Mouse (Mus musculus) retina, postnatal 1 day (tissue): Measurements from ENCODE around the gene Ftcd.

Experiments used
- DNase-seq: peaks from one replicate; pipeline ENCODE4 v3.0.0-alpha.2; 2012

Gene Ftcd

DNA sequence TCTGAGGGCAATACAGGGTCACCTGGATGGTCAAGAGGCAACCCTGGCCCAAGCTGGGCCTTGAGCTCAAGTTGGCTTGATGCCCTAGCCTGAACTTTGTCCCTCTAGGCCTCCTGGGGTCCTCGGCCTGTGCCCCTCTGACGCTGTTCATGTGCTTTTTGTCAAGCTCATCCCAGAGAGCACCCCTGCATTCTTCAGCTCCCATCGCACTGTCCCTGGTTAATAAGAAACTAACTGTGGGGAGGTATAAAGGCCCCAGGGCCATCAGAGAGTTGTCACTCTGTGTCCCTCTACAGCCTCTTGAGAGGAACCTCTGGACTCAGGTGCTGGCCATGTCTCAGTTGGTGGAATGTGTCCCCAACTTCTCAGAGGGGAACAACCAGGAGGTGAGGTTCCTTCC is at the start of gene Ftcd:
Gene Ftcd (plus strand): TSS at position 275 of the 400 bp plus-strand sequence.
- no peak for DNase-seq

DNA sequence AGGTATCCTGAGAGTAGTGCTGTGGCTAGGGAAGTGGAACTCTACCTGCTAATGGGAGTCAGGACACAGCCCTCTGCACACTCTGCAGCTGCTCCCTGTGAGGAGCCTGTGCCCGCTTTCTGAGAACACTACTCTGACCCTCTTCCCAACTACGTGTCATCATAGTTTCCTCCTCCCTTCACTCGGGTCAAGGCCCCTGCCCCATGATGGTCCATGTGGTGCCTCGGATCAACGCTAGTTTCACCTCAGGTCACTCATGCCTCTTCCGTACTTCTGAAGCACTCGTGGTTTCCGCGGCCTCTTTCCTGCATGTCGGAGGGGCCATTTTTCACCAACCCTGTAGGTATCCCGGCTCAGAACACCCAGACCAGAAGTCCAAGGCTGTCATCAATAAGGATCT is 44.5 kb upstream of the Ftcd start:
- no peak for DNase-seq

DNA sequence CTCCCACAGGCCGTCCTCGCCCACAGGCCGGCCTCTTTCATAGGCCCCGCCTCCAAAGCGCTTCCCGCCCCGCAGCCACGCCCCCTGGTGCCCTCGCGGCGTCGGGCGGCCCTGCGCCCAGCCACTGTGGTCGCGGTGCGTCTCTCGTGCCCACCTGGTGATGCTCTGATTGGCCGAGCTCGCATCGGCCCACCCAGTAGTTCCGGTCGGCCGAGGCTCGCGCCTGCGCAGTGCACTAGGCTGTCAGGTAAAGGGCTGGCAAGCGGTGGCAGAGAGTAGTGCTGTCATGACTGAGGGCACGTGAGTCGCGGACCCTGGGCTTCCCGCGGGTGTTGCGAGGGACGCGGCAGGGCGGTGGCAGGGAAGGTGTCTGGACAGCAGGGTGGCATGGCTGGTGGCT is 44.1 kb upstream of the Ftcd start, which contains the start of gene Lss:
Gene Lss (plus strand): TSS at position 214 of the 400 bp plus-strand sequence.
- peak; percentile 98 for DNase-seq

DNA sequence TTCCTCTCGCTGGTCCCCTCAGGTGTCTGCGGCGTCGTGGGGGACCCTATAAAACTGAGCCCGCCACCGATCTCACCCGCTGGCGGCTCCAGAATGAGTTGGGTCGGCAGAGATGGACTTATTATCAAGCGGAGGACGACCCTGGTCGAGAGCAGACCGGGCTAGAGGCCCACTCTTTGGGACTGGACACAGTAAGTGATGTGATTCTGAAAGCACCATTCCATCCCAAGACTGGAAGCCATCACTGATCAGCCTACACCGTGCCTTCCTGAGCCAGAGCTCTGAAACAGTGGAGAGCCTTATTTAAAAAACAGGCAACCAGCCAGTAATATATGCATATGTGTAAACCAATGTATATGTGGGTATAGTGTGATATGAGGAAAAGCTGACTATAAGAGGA is 43.6 kb upstream of the Ftcd start:
- no peak for DNase-seq

DNA sequence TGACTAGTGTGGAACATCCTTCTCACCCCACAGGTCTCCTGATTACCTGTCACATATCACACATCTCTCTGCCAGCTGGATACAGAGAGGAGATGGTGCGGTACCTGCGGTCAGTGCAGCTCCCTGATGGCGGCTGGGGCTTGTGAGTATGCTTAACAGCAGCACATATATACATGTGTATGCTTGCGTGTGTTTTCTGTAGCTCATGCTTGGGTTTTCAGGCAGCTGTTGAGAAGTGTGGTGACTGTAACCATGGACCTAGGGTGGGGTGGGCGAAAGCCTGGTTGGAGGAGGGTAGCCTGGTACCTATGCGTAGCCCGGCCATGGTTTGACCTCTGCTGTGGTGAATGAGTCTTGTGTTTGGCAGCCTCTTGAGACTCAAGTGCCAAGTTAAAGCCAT is 39.9 kb upstream of the Ftcd start:
- DNase-seq, result no peak

DNA sequence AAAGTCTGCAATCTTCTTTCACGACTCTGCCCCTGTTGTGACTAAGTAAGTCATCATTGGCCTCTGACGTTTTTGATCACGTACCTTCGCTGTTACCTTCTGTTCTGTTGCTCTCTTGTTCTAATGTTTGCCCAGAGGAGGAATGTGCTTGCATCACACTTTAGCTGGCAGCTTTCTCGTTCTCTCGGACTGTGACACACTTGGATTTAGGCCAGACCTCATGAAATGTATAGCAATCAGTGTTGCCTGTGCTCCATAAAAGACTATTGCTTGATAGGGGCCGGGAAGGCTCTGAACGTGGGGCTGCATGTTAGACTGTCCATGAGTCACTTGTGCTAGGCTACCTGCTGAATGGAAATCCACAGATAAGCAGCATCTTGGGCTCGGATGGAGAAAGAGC is 37.8 kb upstream of the Ftcd start:
- DNase-seq, result no peak

DNA sequence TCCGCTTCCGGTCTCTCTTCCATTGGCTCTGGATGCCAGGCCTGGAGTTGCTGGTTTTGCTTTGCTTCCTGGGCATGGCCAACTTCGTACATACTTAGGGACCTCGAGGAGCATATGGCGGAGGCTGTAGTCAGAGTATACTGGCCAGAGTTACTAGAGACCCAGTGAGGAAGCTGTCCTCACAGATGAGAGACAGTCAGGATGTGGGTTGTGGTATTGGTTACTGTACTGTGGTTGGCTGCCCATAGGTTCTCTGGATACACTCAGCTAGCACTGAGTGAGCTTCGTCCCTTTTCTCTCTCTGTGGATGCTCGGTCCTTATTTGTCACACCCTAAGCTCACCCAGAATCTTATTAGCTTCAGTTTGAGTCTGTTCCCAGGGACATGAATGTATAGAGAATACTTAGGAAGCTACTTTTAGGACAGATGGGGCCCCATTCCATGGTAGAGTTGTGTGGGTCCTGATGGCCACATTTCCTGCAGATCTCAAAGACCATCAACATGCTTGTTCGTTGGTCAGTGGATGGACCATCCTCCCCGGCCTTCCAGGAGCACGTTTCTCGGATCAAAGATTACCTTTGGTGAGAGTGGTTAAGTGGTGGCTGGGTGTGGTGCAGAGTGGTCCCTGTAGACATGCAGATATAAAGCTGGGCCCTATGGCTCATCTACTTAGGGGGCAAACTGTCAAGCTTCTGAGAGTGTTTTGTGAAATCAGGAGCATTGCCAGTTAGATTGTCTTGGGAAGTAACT is 33.9 kb upstream of the Ftcd start:
- no peak for DNase-seq

DNA sequence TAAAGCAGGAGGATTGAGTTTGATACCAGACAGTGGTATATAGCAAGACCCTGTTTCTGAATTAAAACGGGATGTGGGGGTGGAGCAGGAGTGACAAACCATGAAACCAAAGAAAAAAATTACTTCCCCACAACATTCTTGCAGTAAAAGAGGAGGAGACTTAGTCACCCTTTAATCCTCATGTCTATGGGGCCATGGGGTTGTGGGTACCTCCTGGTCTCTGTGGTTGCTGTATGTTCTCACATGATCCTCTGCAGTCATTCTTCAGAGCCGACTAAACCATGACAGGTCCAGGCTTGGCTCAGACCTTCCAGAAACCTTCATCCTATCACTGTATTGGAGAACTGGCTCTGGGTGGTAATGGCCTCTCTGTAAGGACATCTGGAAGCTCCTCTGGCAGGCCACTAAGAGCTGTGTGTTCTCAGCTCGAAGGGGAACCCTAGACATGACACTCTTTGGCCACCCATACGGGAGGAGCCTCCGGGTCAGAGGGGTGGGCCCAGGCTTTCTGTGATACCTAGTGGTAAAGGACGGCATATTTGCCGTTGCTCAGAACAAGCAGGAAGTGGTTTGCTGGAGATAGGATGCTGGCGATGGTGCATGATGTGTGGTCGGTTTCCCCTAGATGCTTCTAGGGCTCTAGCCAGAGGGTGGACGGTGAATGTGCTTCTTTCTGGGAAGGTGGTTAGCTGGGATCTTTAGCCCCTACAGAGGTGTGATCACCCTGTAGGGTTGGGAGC is 32.6 kb upstream of the Ftcd start:
- no peak for DNase-seq

DNA sequence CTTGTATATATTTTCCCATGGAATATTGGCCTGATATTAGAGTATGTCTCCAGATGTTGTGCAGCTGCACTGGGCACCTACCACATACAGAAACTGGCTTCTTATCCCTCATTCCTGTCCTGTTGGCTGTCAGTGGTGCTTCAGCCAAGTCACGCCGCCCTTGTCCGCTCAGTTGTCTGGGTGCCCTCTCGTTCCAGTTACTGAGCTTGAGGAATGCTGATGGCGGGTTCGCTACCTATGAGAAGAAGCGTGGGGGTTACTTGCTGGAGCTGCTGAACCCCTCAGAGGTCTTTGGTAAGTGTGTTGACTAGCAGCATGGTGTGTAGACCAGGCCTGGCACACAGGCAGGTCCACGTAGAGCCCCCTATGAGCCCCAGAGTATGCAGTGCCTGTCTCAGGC is 28.9 kb upstream of the Ftcd start:
- DNase-seq, result no peak

DNA sequence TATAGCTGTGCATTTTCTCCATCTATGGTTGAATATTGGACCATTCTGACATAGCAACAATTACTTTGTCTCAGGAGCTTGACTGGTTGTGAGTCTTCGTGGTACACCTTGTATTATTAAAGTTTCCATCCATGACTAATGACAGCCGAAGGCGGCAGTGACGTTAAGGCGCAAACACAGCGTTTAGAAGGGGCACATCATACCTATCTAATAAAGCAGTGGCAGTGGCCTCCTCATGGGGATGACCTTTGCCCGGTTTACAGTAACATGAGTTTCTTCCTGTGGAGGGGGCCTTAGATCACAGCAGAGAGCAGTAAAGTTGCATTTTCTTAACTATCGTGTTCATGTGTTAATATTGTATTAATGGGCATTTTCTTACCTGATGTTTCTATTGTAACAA is 27.2 kb upstream of the Ftcd start:
- no peak for DNase-seq

DNA sequence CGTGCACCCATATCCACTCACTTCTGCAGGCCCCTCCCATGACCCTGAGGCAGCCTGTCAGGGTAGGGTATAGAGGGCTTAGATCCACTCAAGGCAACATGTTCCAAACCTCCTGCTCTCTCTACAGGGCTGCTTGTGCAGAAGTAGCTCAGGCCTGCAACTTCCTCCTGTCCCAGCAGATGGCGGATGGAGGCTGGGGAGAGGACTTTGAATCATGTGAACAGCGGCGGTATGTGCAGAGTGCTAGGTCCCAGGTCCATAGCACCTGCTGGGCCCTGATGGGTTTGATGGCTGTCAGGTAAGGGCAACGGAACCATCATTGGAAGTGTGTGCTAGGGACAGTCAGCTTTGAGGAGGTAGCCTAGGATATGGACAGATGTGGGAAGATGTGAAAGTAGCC is 25.0 kb upstream of the Ftcd start:
- no peak for DNase-seq

DNA sequence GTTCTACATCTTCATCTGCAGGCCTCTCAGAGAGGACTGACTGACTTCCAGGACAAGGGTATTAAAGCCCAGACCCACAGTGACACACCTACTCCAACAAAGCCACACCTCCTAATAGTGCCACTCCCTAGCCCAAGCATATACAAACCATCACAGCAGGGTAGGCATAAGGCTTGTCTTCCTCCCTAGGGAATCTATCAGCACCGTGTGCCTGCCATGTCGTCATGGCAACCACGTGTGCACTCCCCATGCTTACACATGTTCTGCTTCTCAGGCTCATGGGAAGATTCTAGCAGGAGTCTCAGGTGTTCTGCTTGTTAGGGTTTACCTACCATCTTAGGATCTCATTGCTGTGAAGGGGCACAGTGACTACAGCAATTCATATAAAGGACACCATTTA is 23.9 kb upstream of the Ftcd start:
- DNase-seq, result no peak

DNA sequence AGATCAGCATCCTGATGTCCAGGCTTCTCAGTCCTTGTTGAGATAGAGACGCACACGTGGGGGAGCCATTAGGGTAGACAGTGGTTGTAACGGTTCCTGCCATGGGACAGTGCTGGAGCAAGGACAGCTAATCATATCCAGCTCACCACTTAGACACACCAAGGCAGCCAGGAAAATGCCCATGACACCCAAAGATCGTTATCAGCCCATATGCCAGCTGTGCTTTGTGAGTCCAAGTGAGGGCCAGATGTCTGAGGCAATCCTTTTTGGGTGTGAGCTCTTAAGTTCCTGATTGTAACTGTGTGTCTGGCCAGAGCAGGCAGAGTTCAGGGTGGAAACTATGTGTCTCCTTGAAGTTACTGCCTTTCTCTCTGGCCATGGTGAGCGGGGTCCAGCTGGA is 21.4 kb upstream of the Ftcd start:
- no peak for DNase-seq

DNA sequence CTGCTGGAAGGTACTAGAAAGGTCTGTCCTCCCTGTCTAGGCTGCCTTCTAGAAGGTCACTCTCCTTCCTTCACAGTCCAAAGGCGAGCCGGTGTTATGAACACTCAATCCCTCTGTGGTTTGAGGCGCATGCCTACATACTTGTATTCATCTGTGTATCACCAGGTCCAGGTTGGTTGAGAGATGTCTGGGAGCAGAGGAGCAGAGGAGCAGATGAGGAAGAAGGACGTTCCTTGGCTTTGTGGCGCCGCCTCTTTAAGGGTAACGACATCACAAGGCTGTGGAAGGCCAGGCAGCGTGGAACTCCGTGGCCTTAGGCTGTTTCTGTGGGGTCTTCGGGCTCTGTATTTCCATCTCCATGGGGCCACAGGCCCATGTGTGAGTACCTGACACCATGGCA is 13.5 kb upstream of the Ftcd start, which contains the start of gene Spatc1l:
Gene Spatc1l (plus strand): TSS at position 301 of the 400 bp plus-strand sequence.
- DNase-seq, result no peak

DNA sequence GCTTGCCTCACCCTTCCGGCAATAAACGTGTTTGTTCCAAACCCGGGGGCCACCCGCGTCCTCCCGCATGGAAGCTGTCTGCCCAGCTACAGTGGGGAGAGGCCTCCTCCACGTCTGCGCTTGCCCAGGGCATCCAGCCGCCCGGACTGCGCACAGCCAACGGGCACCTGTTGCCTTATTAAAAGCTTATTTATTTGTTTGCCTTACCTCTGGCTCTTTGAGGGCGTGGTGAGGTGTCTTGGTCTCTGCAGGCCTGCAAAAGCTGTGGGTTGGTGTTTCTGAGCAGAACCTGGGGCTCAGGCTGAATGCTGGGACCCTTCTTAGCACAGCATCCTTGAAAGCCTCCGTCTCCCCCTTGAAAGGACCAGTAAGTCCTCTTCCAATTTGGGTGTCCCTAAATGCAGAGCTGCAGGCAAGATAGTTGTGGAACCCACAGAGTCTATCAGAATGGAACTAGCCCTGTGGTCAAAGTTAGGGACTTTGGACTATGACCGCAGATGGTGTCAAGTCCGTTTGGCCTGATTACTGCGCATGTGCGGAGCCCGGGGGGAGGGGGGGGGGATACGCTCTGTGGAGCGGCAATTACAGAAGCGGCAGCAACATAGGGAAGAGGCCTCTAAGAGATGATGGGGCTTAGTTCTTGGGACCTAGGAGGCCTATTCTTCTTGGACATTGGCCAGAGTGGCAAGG is 5.3 kb upstream of the Ftcd start:
- no peak for DNase-seq

DNA sequence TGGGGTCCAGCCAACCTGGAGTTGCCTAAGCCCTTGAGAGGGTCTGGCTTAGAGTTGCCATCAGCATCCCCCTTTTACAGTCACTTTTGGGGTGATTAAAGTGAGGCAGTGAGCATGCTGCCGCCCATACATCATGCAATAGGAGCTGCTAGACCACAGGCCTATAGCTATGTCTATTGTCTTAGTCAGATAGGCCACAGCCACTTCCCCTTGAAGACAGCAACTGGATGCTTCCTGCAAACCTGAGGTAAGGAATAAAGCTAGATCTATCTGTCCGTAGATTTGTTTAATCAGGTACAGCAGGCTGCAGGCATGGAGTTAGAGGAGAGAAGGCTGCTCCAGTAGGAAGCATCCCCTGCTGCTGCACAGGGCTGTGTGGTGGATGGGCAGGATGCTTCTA is 4.4 kb upstream of the Ftcd start:
- no peak for DNase-seq

DNA sequence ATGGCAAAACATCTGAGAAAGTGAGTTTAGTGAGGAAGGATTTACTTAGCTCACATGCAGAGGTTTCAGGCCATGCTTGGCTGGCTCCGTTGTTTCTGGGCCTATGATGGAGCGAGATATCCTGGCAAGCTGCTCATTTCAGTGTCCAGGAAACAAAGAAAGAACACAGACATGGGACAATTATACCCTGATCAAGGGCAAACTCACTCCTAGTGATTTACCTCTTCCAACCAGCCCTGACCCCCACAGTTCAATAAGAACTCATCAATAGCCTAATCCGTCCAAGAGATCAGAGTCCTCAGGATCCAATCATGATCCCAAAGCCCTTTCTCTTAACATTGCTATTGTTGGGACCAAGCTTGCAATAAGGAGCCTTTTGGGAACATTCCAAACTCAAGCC is 3.3 kb upstream of the Ftcd start:
- no peak for DNase-seq

DNA sequence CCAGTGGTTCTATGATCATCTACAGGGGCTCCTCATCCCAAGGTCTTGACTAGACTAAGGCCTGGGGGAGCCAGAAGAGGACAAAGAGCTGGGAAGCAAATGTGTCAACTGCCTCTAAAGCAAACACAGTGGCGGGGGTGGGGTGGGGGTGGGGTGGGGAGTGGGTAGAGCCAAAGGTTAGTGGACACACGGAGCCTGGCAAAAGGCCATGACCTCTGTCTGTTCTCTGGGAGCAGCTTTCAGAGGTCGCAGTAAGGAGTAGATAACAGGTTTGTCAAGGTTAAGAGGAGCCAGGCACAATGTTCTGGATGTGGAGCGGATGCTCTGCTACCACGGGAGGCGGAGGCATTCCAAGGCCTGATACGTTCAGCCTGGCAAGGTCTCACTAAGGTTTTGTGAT is 1.5 kb downstream of the Ftcd start:
- no peak for DNase-seq

DNA sequence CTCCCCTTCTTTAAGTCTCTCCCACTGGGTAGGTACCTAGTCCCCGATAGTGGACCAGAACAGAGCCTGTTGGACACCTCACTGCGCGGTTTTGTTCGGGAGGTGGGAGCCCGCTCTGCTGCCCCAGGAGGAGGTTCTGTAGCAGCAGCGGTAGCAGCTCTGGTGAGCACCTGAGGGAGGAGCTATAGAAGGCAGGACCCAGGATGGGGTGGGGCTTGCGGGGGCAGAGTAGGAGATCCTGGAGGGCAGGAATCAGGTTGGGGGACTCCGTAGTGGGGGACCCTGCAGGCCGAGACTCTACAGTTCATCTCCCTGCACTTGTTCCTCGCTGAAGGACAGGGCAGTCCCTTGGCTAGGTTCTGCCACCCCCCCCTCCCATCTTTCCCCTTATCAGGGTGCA is 8.7 kb downstream of the Ftcd start:
- peak; percentile 6 for DNase-seq

DNA sequence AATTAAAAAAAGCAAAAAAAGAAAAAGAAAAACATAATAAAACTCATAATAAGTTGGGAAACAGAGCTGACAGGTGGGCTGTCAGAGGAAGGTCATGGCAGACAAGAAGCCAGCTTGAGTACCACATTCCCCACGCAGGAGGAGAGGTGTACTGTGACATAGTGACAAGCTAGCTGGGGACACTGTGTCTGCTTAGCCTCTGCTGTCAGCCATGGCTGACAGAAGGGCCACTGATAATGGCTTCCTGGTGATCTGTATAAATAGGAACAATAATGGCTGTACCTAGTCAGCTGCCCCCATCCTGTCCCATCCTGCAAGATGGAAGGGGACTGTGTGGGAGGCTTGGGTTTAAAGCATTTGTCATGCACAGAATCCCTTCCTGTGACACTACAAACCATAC is 10.7 kb downstream of the Ftcd start:
- no peak for DNase-seq

DNA sequence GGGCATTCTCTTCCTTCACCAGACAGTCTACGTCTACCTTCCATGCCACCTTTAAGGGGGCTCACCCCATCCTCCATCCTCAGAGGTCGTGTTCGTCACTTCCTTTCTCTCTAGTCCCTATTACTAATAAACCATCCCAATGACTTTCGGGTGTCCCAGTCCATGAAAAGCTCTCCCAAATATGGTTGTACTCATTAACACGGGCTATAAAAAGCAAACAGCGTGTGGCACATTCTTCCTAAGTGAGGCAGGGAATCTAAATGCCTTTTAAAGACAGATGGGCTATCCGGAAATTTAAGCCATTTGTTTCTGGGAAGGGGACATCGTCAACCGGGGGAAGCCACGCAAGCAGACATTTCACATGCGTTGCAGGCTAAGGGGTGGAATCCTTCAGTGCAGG is 14.7 kb downstream of the Ftcd start:
- DNase-seq, result no peak

DNA sequence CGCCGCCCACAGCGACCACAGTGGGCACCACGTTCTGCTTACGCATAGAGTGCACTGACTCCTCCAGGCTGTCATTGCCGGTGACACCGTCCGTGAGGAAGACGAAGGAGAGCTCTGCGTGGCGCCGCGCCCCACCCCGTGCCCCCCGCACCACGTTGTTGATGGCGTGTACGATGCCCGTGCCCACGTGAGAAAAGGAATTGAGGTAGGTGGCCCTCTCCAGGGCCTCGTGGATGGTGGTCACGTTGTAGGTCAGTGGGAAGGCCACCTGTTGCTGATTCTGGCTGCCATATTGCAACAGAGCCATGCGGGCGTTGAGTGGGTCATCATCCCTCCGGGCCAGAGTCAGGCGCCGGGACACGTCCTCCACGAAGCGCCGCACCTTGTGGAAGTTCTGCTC is 20.9 kb downstream of the Ftcd start:
- no peak for DNase-seq

DNA sequence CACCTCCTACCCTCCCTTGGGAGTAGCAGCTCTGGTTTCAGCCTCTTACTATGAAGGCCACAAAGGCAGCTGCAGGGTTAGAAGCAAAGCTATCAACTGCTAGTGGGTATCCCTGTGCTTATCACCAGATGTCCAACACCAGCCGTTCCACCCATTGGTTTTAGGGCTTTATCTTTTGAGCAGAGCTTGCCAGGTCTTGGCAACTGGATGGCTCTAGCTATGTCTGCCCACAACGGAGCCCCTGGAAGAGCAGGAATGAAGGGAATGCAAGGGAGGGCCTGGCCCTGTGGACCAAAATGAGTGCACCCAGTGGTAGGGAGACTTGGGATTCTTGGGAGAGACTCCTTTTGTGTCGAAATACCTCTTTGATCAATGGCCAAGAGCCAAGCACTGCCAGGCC is 27.2 kb downstream of the Ftcd start:
- no peak for DNase-seq

DNA sequence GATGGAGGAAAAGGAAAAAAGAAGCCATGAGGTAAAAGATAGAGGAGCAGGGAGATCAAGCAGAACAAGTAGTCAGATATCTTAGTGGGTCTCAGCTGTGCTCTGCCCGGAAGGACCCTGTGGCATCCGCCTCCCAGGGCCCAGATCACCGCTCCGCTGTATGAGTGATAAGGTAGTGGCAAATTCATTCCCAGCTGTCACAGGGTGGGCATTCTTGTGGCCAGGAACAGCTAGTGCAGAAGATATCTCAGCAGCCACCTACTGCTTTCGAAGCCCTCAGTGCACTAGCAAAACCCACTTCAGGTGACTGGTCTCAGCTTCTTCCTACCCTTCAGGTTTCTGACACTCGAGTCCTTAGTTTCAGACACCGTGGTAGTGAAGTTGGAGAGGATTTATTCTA is 37.0 kb downstream of the Ftcd start:
- DNase-seq, result no peak
